Mouse (Mus musculus) heart, embryonic 15.5 days (tissue): ENCODE measurements at regions not wholly inside any gene's neighbourhood (a gene's known extent, or its start where the extent isn't known, plus 50 kb on each side); places are given as distances from the start of the nearest gene placed in this dataset.

ENCODE experiments used
- ATAC-seq: fragments of 200-750 bp; cut with Nextera tagmentation; replicated peaks from 2 replicates; pipeline ENCODE4 v1.8.0; 2017; ENCODE audit warnings: low read depth, moderate TSS enrichment; ENCODE audit not compliant: insufficient number of reproducible peaks, insufficient read depth, low FRiP score
- H3K27ac ChIP-seq: fragments of 300-500 bp; sonication (generic); 2 replicates; pipeline ENCODE4 v1.5.1; 2015; ENCODE audit warnings: mild to moderate bottlenecking, inconsistent platforms
- H3K27me3 ChIP-seq: fragments of 300-500 bp; sonication (generic); 2 replicates; pipeline ENCODE4 v1.6.1; 2015; ENCODE audit warnings: inconsistent platforms
- H3K36me3 ChIP-seq: fragments of 300-500 bp; sonication (generic); 2 replicates; pipeline ENCODE4 v1.6.1; 2015; ENCODE audit warnings: mild to moderate bottlenecking, inconsistent platforms
- H3K4me1 ChIP-seq: fragments of 300-500 bp; sonication (generic); replicated peaks from 2 replicates; pipeline ENCODE4 v1.6.1; 2015; ENCODE audit warnings: inconsistent platforms
- H3K4me2 ChIP-seq: fragments of 300-500 bp; sonication (generic); 2 replicates; pipeline ENCODE4 v1.6.1; 2015; ENCODE audit warnings: inconsistent platforms, mild to moderate bottlenecking, moderate library complexity
- H3K4me3 ChIP-seq: fragments of 300-500 bp; sonication (generic); 2 replicates; pipeline ENCODE4 v1.5.1; 2015; ENCODE audit warnings: mild to moderate bottlenecking, inconsistent platforms
- H3K9ac ChIP-seq: fragments of 300-500 bp; sonication (generic); 2 replicates; pipeline ENCODE4 v1.6.1; 2015; ENCODE audit warnings: mild to moderate bottlenecking, inconsistent platforms
- H3K9me3 ChIP-seq: fragments of 300-500 bp; sonication (generic); replicated peaks from 2 replicates; pipeline ENCODE4 v1.6.1; 2016; ENCODE audit warnings: inconsistent platforms
- WGBS: fragments of 180-500 bp; shearing (Covaris S2); methylation state at CpG from one replicate; pipeline ENCODE4 v1.1.7; 2015; ENCODE audit warnings: mixed read lengths; 5-methylcytosine and 5-hydroxymethylcytosine counted together

DNA sequence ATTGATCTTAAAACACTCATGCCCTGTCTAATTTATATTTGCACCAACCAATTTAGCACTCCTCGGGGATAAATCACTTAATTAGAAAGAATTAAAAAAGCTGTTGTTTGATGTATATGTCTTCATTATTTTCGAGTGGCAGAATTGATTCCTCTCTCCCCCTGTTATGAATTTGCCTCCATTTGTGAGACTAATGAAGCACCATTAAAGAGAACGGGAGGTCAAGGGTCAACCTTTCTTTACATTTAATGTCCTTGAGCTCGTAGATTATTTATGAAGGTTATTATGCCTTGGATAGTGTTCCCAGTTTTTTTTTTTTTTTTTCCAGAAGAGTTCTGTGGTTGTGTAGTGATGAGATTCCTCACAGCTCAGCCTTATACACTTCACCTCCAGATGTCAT is 277.0 kb upstream of the Jag1 start:
- no peaks in the 10 kb centered on the region for H3K36me3 ChIP-seq
- no peak overlapping the region for H3K4me3 ChIP-seq
- no peak overlapping the region for H3K9ac ChIP-seq
- no peaks in the 10 kb centered on the region for H3K4me1 ChIP-seq
- 65% methylated on average over 4 of the region's 4 CpGs for WGBS
- H3K4me2 ChIP-seq = no peak overlapping the region
- ATAC-seq = no peak
- no peaks in the 10 kb centered on the region for H3K9me3 ChIP-seq
- no peaks in the 10 kb centered on the region for H3K27me3 ChIP-seq
- no peak overlapping the region for H3K27ac ChIP-seq

DNA sequence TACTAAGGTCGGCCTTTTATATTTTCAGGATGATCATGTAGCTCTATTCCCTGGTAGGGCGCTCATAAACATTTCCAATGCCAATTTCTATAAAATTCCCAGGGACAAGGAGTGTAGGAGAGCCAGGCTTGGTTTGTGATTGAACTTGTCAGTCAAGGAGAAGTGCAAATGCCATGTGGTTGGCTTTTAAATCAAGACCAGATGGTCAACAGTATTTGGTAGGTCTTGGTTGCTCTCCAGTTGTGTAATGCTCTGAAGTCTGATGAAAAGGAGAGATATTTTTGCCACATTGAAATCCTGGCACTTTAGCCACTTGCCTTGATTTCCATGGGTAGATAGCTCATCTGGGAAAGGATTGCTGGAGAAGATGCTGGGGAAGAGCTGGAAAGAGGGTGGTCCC is 263.4 kb upstream of the Jag1 start:
- Histone ChIP-seq H3K27ac (no peak overlapping the region), H3K4me3 (no peak overlapping the region), H3K4me1 (no peaks in the 10 kb centered on the region), H3K9ac (no peak overlapping the region), H3K9me3 (no peaks in the 10 kb centered on the region), H3K4me2 (no peak overlapping the region), H3K36me3 (no peaks in the 10 kb centered on the region), H3K27me3 (no peaks in the 10 kb centered on the region)
- ATAC-seq = no peak
- 87% methylated on average over 2 of the region's 2 CpGs for WGBS

DNA sequence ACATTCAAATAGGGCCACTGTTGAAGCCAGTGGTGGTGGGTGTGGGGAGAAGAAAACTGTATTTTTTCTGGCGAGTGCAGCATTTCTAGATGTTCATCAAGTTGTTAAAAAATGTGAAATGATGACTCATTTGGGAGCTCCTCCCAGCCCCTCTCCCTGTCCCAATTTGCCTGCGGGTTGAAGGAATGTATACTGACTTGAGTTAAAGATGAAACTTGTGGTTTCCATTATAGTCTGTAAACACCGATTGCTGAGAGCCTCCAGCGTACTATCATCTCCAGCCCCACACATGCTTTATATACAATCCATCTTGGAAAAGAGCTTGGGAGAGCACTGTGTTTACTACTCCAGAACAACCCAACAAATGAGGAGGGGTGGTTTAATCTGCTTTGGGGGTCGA is 258.9 kb upstream of the Jag1 start:
- Histone ChIP-seq H3K4me2 (no peak overlapping the region), H3K36me3 (no peaks in the 10 kb centered on the region), H3K27ac (no peak overlapping the region), H3K27me3 (no peaks in the 10 kb centered on the region), H3K4me3 (no peak overlapping the region), H3K9me3 (no peaks in the 10 kb centered on the region), H3K4me1 (no peaks in the 10 kb centered on the region), H3K9ac (no peak overlapping the region)
- no peak for ATAC-seq
- 76% methylated on average over 5 of the region's 5 CpGs for WGBS

DNA sequence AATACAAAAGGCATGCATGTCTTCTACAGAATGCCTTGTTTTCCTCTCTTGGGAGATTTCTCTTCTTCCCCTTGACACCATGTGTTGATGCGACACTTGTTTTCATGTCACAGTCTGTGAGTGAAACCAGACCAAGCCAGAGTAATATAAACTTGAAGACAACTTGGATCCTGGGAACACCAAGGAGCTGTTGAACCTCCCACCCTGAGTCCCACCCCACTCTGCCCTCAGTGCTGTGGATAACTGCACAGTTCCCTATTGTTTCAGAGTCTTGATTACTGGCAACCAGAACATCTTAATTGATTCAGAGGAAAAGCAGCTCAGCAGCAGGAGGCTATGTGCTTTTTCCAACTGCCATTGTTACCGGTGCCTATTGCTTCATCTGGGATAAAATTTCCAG is 254.6 kb upstream of the Jag1 start:
- no peak overlapping the region for H3K4me3 ChIP-seq
- H3K4me1 ChIP-seq = no peaks in the 10 kb centered on the region
- H3K4me2 ChIP-seq = no peak overlapping the region
- H3K9ac ChIP-seq = no peak overlapping the region
- 78% methylated on average over 2 of the region's 2 CpGs for WGBS
- no peaks in the 10 kb centered on the region for H3K27me3 ChIP-seq
- ATAC-seq = no peak
- no peaks in the 10 kb centered on the region for H3K36me3 ChIP-seq
- no peak overlapping the region for H3K27ac ChIP-seq
- no peaks in the 10 kb centered on the region for H3K9me3 ChIP-seq

DNA sequence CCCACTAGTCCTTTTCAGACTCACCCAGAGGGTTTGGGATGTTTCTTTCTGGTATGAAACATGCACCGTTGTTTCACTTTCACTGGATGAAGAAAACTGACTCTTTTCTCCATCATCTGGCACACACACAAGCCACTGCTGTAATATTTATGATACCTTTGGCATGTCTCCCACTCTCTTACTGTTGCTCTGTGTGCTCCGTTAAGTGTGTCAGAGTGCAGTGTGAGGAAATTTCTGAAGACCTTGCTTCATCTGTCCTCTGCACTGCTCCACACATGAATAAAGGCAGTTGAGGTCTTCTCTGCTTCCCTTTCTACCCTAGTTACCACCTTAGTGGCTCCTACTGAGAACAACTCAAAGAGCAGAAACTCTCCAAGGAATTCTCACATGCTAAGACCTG is 246.6 kb upstream of the Jag1 start:
- WGBS = 62% methylated on average over 2 of the region's 2 CpGs
- Histone ChIP-seq H3K4me1 (no peaks in the 10 kb centered on the region), H3K27ac (no peak overlapping the region), H3K36me3 (no peaks in the 10 kb centered on the region), H3K4me3 (no peak overlapping the region), H3K4me2 (no peak overlapping the region), H3K9ac (no peak overlapping the region), H3K27me3 (no peaks in the 10 kb centered on the region), H3K9me3 (no peaks in the 10 kb centered on the region)
- ATAC-seq = no peak

DNA sequence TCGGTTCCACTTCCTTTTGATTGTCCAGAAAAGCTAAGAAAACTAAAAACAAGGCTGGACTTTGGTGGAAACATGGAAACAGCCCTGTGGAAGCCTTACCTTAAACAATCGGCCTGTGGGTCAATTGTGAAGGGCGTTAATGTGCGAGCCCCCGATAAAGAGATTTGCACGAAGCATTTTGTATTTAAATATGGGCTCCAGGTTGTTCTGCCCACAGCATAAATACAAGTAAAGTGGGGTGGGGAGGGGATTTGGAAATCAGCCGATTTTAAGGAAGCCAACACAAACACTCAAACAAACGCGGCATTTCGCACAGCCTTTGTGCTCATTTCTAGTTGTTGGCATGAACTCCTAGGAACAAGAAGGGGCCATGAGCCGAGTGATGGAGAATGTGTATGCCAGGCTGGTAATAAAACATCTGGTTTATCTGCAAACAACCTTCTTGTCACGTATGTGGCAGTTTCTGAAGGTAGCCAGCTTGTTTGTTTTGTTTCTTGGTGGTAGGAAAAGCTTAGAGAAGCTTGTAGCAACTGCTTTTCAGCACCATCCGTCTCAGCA is 240.8 kb upstream of the Jag1 start:
- Histone ChIP-seq H3K27me3 (no peaks in the 10 kb centered on the region), H3K9me3 (no peaks in the 10 kb centered on the region), H3K36me3 (no peaks in the 10 kb centered on the region), H3K4me3 (peak overlapping the region; percentile 26), H3K4me2 (peak overlapping the region; percentile 39), H3K27ac (peak overlapping the region; percentile 45), H3K9ac (no peak overlapping the region), H3K4me1 (no peaks in the 10 kb centered on the region)
- WGBS = 52% methylated on average over 13 of the region's 13 CpGs
- ATAC-seq = no peak; the same call in 1 of the 2 replicates

DNA sequence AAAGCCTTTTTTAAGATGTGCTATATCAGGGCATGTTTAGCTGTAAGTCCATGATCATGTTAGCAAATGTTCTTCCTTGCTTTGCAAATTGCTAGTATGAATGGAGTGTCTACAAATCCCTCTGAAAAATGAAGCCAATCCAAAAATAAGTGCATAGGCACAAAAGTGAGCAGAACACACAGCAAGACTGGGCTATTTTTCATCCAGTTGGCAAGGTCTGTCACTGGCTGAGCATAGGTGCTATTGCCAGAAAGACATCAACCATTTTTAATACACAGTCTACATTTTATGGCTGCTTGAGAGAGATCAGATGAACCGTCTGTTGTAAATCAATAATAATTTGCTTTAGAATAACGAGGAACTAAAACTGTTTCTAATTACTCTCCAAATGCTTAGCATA is 227.3 kb upstream of the Jag1 start:
- Histone ChIP-seq H3K36me3 (no peaks in the 10 kb centered on the region), H3K4me2 (no peak overlapping the region), H3K27ac (no peak overlapping the region), H3K9me3 (no peaks in the 10 kb centered on the region), H3K4me3 (no peak overlapping the region), H3K4me1 (no peaks in the 10 kb centered on the region), H3K9ac (no peak overlapping the region), H3K27me3 (no peaks in the 10 kb centered on the region)
- no peak for ATAC-seq
- WGBS = 71% methylated on average over 2 of the region's 2 CpGs

DNA sequence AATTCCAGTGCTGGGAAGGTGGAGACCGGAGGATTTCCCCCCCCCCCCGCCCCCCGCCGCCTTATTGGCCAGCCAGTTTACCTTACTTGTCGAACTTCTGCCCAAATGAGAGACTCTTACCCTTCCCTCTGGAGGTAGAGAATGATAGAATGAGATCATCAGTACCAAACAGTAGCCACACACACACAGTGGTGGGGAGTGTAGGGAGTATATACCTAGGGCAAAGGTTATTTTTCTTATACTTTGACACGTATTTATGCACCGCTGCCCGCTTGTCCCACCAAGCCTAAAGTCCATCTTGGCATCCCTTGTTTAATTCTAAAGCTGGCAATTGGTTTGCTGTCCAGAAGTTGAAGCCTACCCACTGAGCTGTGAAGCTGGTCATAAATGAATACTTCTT is 213.6 kb upstream of the Jag1 start:
- H3K4me3 ChIP-seq = no peak overlapping the region

DNA sequence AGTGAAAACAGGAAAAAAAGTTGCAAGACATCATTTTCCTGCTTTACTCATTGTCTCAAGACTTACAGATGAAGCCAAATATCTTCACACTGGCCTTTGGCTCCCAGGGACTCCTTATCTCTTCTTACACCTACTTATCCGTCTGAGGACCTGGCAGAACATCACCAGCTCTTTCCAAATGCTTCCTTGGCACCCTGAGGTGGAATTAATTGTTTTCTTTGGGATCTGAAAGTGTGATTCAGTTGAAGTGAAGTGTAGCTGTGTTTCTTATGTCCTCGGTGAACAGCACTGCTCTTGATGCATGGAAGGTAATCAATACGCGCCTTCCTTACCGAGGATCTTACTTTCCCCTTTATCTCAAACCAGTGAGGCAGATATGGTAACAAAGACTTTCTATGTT is 207.0 kb upstream of the Jag1 start:
- no peaks in the 10 kb centered on the region for H3K27me3 ChIP-seq
- H3K9ac ChIP-seq = no peak overlapping the region
- WGBS = 47% methylated on average over 5 of the region's 5 CpGs
- no peaks in the 10 kb centered on the region for H3K36me3 ChIP-seq
- H3K4me1 ChIP-seq = no peaks in the 10 kb centered on the region
- no peaks in the 10 kb centered on the region for H3K9me3 ChIP-seq
- no peak for ATAC-seq
- H3K4me2 ChIP-seq = no peak overlapping the region
- no peak overlapping the region for H3K4me3 ChIP-seq
- no peak overlapping the region for H3K27ac ChIP-seq

More for the DNA sequence above, 213.6 kb upstream of the Jag1 start:
- Histone ChIP-seq H3K4me1 (no peaks in the 10 kb centered on the region), H3K4me2 (no peak overlapping the region), H3K27ac (no peak overlapping the region), H3K9me3 (no peaks in the 10 kb centered on the region), H3K9ac (no peak overlapping the region), H3K36me3 (no peaks in the 10 kb centered on the region), H3K27me3 (no peaks in the 10 kb centered on the region)
- WGBS = 84% methylated on average over 8 of the region's 8 CpGs
- no peak for ATAC-seq

DNA sequence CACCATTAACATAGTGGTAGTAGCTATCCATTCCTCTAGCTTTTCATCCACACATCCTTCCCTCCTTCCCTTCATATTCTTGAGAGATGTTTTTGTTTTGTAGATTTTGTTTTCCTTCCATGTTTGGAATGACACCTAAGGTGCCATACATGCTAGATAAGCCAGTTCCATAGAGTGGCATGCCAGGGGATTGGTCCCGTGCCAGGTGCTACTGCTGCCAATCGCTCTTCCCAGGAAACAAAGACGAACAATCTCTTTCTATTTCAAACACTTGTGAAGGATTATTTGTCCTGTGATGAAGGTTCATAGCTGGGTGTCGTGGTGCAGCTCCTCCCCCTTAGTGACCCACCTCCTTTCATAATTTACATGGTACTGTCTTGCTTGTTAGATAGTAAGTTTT is 194.1 kb upstream of the Jag1 start:
- Histone ChIP-seq H3K9ac (no peak overlapping the region), H3K4me1 (no peaks in the 10 kb centered on the region), H3K4me3 (no peak overlapping the region), H3K27me3 (peaks cover 6% of the 10 kb centered on the region; the same call in 1 of the 2 replicates), H3K9me3 (no peaks in the 10 kb centered on the region), H3K27ac (no peak overlapping the region), H3K4me2 (no peak overlapping the region), H3K36me3 (no peaks in the 10 kb centered on the region)
- ATAC-seq = no peak
- 61% methylated on average over 4 of the region's 4 CpGs for WGBS

DNA sequence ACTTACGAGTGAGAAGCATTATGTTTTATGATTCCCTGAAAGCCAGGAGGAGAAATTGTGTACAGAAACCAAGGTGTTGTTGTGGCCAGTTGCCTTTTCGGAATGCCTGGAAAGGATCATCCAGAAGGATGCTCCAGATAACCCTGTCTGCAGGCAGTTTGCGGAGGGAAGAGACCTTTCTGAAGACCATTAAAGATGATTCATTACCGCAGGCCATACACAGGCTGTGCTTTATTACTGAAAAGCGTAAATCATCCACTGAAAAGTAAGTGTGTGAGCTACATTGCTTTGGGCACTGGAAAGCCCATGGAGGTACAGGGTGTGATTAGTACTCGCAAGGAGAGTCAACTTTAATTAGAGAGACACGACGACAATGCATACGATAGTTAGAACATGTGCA is 191.7 kb upstream of the Jag1 start:
- WGBS = 71% methylated on average over 9 of the region's 9 CpGs
- peaks cover 6% of the 10 kb centered on the region; the same call in 1 of the 2 replicates for H3K27me3 ChIP-seq
- no peak for ATAC-seq

DNA sequence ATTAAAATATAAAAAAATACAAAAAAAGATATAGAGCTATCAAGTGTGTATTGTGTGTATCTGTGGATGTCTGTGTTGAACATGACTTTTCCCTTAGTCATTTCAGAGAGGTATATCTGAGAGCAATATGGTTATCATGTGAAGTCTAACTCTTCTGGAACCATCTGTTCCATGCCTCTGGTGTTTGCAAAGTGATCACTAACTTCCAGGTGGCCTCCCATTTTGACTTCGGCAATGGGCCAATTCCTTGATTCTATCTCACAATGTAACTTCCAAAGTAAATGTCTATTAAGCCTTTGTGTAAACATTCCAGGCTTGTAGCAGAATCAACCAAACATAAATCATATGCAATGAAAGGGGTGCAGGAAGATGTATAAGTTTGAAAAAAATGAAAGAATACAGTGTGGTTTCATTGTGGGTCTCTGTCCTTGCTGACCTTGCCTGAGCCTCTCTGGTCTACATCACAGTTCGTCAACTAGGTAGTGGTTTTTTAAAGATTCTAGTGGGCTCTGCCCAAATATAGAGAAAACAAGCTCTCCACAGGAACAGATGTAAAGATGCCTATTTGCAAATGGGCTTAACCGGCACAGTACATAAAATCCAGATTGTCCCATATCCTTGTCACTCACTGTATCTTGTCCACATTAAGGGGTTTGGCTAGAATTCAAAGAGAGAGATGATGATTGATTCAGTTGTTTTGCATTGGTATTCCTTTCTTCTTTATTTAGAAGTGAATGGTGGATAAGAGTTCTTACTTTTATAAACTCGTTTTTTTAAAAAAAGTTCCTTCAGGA is 185.2 kb upstream of the Jag1 start:
- no peak overlapping the region for H3K9ac ChIP-seq
- no peak for ATAC-seq
- 57% methylated on average over 4 of the region's 4 CpGs for WGBS
- H3K27ac ChIP-seq = no peak overlapping the region
- no peaks in the 10 kb centered on the region for H3K27me3 ChIP-seq
- no peaks in the 10 kb centered on the region; the same call in 1 of the 2 replicates for H3K4me1 ChIP-seq
- no peaks in the 10 kb centered on the region for H3K9me3 ChIP-seq
- no peak overlapping the region for H3K4me3 ChIP-seq
- no peaks in the 10 kb centered on the region for H3K36me3 ChIP-seq
- no peak overlapping the region for H3K4me2 ChIP-seq

More for the DNA sequence above, 191.7 kb upstream of the Jag1 start:
- H3K27ac ChIP-seq = no peak overlapping the region
- H3K4me3 ChIP-seq = no peak overlapping the region
- no peaks in the 10 kb centered on the region for H3K36me3 ChIP-seq
- no peaks in the 10 kb centered on the region for H3K9me3 ChIP-seq
- H3K4me1 ChIP-seq = no peaks in the 10 kb centered on the region
- H3K4me2 ChIP-seq = no peak overlapping the region
- no peak overlapping the region for H3K9ac ChIP-seq
